Mouse (Mus musculus): Measurements from ENCODE around the gene Rint1. TPM values are rescaled to one million over a fixed set of nuclear protein-coding genes. Genes with fewer than 3 reads are reported as not detected.
"Not testable (repeated sequence)": the region's sequence is repeated elsewhere in the genome, so short reads cannot be mapped to it uniquely, and the experiment has no call there.

Rint1 gene
- polyA plus RNA-seq, 1 experiment = 11.2 TPM

DNA sequence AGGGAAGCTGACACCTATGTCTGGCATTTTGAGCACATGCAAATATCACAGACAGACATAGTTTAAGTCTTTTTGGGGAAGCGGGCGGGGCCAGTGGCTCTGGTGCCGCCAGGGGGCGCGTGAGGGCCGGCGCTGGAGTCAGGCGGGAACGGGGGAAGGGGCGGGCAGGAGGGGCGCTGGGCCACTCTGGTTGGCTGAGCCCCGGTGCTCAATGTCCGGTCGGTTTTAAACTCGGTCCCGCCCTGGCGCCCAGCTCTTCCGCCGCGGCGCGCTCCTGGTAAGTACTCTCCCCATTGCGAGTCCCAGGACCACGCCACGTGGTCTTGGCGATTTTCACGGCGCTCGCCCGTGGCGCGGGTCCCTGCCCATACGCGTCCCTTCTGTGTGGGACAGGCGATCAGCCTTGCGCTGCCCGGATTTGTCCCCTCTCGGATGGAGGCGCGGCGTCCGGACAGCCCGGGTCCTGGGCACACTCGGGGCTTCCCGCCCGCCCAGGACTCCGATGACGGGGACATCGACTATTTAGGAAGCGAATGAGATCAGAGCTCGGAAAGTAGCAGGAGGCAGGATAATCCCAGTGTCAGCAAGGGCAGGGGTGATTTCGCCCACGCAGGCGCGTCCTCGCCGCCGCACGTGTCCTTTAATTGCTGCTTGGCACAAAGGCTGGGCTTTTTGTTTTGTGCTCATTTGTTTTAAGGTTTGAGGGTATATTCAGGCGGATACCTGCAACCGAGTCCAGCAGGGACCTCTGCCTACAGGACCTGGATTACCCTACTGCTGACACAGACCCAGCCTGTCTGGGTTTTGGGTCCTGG, 63.0 kb downstream of the Rint1 start:
- no peaks in the 10 kb centered on the region; the same call in 1 of the 2 replicates for H3K9me3 ChIP-seq
- TF ChIP-seq GATA1 (IDR thresholded peaks at IDR 0.05; ENCODE audit: borderline replicate concordance, low read length) (no peak), FLI1 (IDR thresholded peaks at IDR 0.05; ENCODE audit: low read length) (no peak)

DNA sequence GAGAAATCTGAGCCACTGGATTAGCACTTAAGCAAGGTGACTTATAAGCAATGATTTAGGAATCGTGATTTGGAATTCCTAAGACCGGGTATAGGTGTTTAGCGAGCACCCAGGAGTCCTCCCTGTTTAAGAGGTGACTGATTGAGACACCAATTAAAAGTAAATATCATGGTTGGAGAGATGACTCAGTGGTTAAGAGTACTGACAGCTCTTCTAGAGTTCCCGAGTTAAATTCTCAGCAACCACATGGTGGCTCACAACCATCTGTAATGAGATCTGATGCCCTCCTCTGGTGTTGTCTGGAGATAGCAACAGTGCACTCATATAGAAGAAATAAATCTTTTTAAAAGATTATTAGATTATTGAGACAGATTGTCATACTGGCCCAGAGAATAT, 63.6 kb downstream of the Rint1 start:
- not testable (repeated sequence) for H3K27me3 ChIP-seq (replicated peaks); H3K9me3 ChIP-seq
- Histone ChIP-seq H3K4me3 (replicated peaks) (peak overlapping the region; percentile 93), H3K36me3 (replicated peaks; ENCODE audit: low read length) (peaks cover 37% of the 10 kb centered on the region), H3K4me1 (peaks cover 11% of the 10 kb centered on the region; the same call in 1 of the 2 replicates)

More for the DNA sequence above, 63.0 kb downstream of the Rint1 start:
- Histone ChIP-seq H3K4me3 (replicated peaks) (peak overlapping the region; percentile 93), H3K36me3 (replicated peaks; ENCODE audit: low read length) (peaks cover 31% of the 10 kb centered on the region), H3K27me3 (replicated peaks) (no peaks in the 10 kb centered on the region), H3K4me1 (peaks cover 11% of the 10 kb centered on the region; the same call in 1 of the 2 replicates)

DNA sequence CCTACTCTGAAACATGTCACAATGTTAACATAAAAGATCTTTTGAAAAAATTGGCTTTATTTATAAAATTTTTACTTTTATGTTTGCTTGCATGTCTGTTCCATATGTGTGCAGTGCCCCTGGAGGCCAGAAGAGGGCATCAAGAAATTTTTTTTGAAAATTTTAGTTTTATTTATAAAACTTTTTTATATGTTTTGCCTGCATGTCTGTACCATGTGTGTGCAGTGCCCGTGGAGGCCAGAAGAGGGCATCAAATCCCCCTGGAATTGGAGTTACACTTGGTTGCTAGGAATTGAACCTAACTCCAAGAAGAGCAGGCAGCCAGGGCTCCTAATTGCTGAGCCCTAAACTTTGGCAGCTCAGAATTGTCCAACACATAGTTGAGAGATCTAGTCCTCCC, 65.4 kb downstream of the Rint1 start:
- H3K4me3 ChIP-seq (replicated peaks); H3K27me3 ChIP-seq (replicated peaks); H3K9me3 ChIP-seq: not testable (repeated sequence)
- Histone ChIP-seq H3K4me1 (peaks cover 11% of the 10 kb centered on the region; the same call in 1 of the 2 replicates), H3K36me3 (replicated peaks; ENCODE audit: low read length) (peaks cover 54% of the 10 kb centered on the region)

DNA sequence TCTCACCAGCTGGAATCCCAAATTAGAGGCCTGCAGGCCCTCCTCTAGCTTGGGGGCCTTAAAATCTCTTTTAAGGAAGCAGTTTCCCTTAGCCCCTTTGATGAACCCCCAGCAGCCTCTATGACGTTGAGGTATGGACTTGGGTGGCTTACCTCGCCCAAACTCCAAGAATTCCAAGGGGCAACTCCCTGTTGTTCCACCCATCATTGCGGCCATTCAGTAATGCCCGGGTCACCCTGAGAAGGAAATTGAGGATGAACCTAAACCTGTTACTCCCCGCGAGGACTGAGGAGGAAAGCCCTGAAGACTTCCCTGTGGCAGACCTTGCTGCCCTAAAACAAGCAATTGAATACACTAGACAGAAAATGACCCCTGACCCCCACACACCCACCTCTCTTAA, 68.0 kb downstream of the Rint1 start:
- Histone ChIP-seq H3K4me3 (replicated peaks) (no peak overlapping the region), H3K9me3 (no peaks in the 10 kb centered on the region), H3K4me1 (peaks cover 18% of the 10 kb centered on the region), H3K27me3 (replicated peaks) (no peaks in the 10 kb centered on the region), H3K36me3 (replicated peaks; ENCODE audit: low read length) (peaks cover 79% of the 10 kb centered on the region)
- TF ChIP-seq GATA1 (IDR thresholded peaks at IDR 0.05; ENCODE audit: borderline replicate concordance, low read length) (no peak), FLI1 (IDR thresholded peaks at IDR 0.05; ENCODE audit: low read length) (no peak)

DNA sequence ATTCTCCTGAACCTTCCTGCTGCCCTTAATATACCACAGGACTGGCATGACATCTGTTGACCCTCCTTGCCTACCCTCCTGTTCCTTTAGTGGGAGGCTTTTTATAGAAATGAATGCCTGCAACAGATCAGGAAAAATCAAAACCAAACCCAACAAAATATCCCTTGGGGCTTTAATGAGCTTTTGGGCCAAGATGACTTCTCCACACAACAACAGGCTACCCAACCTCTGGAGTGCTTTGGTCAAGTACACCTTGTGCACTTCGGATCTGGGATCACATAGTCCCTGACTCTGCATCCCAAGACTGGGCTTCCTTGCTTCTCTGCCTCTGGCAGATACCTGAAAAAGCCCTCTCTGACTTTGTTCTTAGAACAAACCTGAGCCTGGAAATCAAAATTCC, 68.7 kb downstream of the Rint1 start:
- Histone ChIP-seq H3K36me3 (replicated peaks; ENCODE audit: low read length) (peaks cover 83% of the 10 kb centered on the region), H3K4me3 (replicated peaks) (no peak overlapping the region), H3K4me1 (peaks cover 18% of the 10 kb centered on the region), H3K27me3 (replicated peaks) (no peaks in the 10 kb centered on the region), H3K9me3 (no peaks in the 10 kb centered on the region)
- TF ChIP-seq GATA1 (IDR thresholded peaks at IDR 0.05; ENCODE audit: borderline replicate concordance, low read length) = no peak
- TF ChIP-seq FLI1 (IDR thresholded peaks at IDR 0.05; ENCODE audit: low read length) = no peak

DNA sequence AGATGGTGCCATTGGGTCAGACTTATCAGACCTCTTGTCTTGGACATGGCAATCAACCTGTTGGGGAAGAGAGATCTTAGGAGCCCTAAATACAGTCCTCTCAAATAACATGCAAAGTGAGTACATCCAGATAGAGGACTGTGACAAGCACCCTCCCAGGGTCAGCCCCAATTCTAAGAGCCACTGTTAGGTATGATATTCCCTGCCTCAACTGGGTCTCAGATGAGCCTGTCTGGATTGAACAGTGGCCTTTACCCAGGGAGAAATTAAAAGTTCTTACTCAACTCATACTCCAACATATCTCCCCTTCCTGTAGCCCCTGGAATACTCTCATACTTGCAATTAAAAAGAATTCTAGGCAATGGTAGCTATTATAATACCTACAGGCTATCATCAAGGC, 69.7 kb downstream of the Rint1 start:
- no peak overlapping the region for H3K4me3 ChIP-seq (replicated peaks)
- H3K27me3 ChIP-seq (replicated peaks) = no peaks in the 10 kb centered on the region
- H3K4me1 ChIP-seq = peaks cover 15% of the 10 kb centered on the region
- TF ChIP-seq GATA1 (IDR thresholded peaks at IDR 0.05; ENCODE audit: borderline replicate concordance, low read length) (no peak), FLI1 (IDR thresholded peaks at IDR 0.05; ENCODE audit: low read length) (no peak)
- peaks cover 83% of the 10 kb centered on the region for H3K36me3 ChIP-seq (replicated peaks; ENCODE audit: low read length)
- H3K9me3 ChIP-seq = no peaks in the 10 kb centered on the region

DNA sequence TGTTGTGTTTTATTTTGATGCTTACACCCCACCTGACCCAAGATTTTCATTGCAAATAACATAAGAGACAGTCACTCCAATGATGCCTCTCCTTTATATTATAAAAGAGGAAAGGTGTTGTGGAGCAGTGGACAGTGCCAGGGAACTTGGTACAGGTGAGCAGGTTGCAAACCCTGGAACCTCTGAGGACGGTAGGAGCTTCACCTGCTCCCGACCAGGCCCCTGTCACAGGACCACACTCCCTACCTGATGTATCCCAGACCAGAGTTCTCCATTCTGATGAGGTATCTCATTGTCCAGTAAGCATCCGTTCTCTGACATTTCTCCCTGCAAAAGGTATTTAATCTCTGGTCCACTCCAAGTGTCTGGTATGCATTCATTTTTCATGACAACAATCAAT, 70.5 kb downstream of the Rint1 start:
- TF ChIP-seq GATA1 (IDR thresholded peaks at IDR 0.05; ENCODE audit: borderline replicate concordance, low read length) (no peak), FLI1 (IDR thresholded peaks at IDR 0.05; ENCODE audit: low read length) (no peak)
- H3K27me3 ChIP-seq (replicated peaks) = no peaks in the 10 kb centered on the region
- peaks cover 11% of the 10 kb centered on the region for H3K4me1 ChIP-seq
- no peak overlapping the region for H3K4me3 ChIP-seq (replicated peaks)
- peaks cover 77% of the 10 kb centered on the region for H3K36me3 ChIP-seq (replicated peaks; ENCODE audit: low read length)
- no peaks in the 10 kb centered on the region for H3K9me3 ChIP-seq

DNA sequence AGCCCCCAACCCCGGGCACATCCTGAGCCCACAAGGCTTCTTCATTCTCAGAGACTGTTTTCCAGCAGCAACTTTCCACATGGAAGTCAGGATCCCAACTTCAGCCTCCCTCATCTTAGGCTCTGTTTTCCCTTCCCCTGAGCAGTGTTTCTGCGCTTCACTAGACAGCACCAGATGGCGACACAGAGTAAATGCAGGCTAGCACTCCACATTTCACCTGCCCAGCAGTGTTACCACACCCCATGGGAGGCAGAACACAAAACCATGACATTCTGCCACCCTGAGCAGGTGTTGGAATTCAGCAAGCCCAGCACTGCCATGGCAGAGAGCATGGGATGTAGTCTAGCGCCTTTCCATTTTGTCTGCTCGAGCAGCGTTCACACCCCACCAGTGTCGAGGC, 71.1 kb downstream of the Rint1 start:
- no peaks in the 10 kb centered on the region for H3K27me3 ChIP-seq (replicated peaks)
- TF ChIP-seq GATA1 (IDR thresholded peaks at IDR 0.05; ENCODE audit: borderline replicate concordance, low read length) = no peak
- no peak for TF ChIP-seq FLI1 (IDR thresholded peaks at IDR 0.05; ENCODE audit: low read length)
- no peak overlapping the region for H3K4me3 ChIP-seq (replicated peaks)
- H3K9me3 ChIP-seq = no peaks in the 10 kb centered on the region
- H3K36me3 ChIP-seq (replicated peaks; ENCODE audit: low read length) = peaks cover 71% of the 10 kb centered on the region
- peaks cover 14% of the 10 kb centered on the region for H3K4me1 ChIP-seq

DNA sequence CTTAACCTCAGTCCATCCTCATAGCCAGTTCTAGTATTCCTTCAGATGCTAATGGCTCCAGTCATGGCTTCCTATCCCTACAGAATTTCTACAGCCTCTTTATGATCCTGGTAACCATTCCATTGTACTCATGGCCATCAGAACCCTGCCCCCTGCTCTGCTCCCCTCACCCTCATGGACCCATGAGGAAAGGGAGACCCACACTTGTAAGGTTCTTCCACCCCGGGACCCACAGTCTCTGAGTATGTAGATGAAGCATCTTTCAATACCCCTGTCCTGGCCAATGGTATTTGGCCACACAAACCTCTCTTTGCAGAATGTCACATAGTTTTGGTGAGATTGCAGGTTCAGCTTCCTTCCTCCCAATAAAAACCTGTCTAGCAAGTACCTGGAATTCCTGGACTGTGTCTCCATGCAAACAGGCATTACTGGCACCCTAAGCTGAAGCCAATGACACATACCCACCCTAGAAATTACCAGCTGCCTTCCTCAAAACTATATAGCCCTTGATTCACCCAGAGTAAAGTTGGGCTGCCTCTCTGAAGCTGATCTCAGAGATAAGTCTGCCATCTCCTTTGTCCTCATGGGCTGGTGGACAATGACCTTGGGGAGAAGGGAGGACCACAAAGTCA, 71.7 kb downstream of the Rint1 start:
- H3K9me3 ChIP-seq = no peaks in the 10 kb centered on the region
- no peak overlapping the region for H3K4me3 ChIP-seq (replicated peaks)
- TF ChIP-seq GATA1 (IDR thresholded peaks at IDR 0.05; ENCODE audit: borderline replicate concordance, low read length) (no peak), FLI1 (IDR thresholded peaks at IDR 0.05; ENCODE audit: low read length) (no peak)
- H3K27me3 ChIP-seq (replicated peaks) = no peaks in the 10 kb centered on the region
- H3K4me1 ChIP-seq = peaks cover 10% of the 10 kb centered on the region
- peaks cover 65% of the 10 kb centered on the region for H3K36me3 ChIP-seq (replicated peaks; ENCODE audit: low read length)

DNA sequence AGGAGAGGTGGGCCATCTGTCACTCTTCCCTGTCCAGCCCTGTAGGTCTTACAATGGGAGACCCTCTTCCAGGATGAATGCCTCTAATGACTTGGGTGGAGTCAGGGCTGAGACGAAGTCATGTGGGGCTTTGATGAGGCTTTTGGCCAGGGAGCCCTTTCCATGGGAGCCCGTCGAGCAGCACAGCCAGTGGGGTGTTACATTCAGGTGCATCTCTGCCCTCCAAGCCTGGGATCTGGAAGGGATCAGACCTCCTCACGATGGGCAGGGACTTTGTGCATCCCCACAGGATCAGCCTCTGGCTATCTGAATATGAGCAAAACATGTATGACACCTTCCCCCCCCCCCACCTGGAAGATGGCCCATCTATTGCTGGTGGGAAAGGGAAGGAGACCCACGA, 72.4 kb downstream of the Rint1 start:
- Histone ChIP-seq H3K9me3 (no peaks in the 10 kb centered on the region), H3K27me3 (replicated peaks) (no peaks in the 10 kb centered on the region), H3K36me3 (replicated peaks; ENCODE audit: low read length) (peaks cover 58% of the 10 kb centered on the region), H3K4me3 (replicated peaks) (no peak overlapping the region), H3K4me1 (peaks cover 14% of the 10 kb centered on the region)
- TF ChIP-seq GATA1 (IDR thresholded peaks at IDR 0.05; ENCODE audit: borderline replicate concordance, low read length) = no peak
- TF ChIP-seq FLI1 (IDR thresholded peaks at IDR 0.05; ENCODE audit: low read length) = no peak

Measured in megakaryocyte, embryonic 14.5 days (primary cell).